Mouse (Mus musculus): ENCODE data around the gene Tnfsf13. TPM values are rescaled to one million over a fixed set of nuclear protein-coding genes. Genes with fewer than 3 reads are reported as not detected.
"Not testable (repeated sequence)": the region's sequence is repeated elsewhere in the genome, so short reads cannot be mapped to it uniquely, and the experiment has no call there.

Tnfsf13 gene
- polyA plus RNA-seq, 1 experiment from 2014 or later, result 0.31 TPM

DNA sequence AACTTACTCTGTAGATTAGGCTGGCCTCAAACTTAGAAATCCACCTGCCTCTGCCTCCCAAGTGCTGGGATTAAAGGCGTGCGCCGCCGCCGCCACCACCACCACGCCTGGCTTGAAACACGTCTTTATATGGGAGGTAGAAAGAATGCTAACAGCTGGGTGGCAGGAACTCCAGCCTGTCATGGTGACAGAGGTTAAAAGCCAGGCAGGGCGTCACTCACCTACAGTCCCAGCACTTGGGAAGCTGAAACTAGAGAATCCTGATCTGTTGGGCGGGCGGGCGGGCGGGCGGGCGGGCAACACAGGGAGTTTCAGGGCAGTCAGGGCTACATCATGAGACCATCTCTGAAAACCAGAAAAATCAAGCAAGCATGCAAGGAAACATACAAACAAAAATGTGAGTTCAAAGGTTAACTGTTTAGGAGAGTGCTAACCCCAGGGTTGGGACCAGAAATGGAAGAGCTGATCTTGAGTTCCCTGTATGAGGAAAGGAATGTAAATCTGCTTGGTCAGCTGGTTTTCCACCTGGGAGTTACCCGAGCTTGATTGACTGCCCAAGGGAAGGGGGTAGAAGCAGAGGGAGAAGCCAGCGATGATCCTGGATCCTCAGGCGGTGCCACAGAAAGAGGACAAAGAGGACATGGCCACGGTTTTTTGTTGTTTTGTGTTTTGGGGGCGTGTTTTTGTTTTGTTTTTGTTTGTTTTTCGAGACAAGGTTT is 27.5 kb upstream of the Tnfsf13 start:
- WGBS, result 81% methylated on average over 20 of the region's 20 CpGs
- Histone ChIP-seq H3K4me3 (replicated peaks) (no peak overlapping the region), H3K36me3 (no peaks in the 10 kb centered on the region), H3K27ac (no peak overlapping the region), H3K4me2 (no peak overlapping the region), H3K9ac (no peak overlapping the region), H3K27me3 (replicated peaks) (no peaks in the 10 kb centered on the region), H3K9me3 (no peaks in the 10 kb centered on the region), H3K4me1 (no peaks in the 10 kb centered on the region; the same call in 1 of the 2 replicates)
- no peak for ATAC-seq (ENCODE audit: insufficient read depth, low FRiP score, low read depth)

DNA sequence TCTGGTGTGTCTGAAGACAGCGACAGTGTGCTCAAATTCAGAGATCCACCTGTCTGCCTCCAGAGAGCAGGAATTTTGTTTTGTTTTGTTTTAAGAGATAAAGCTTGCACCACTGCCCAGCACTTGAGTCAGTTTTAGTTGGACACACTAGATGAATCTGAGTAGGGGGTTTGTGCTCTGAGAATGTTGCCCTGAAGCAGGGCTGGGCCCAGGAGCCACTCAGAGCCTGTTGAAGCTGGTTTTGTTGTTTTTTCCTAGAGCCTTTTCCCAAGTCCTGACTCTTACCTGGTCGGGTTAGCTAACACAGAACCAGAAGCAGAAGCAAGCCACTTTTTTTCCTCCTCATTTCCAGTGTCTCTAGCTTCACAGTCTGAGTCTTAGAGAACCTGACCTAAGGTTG is 25.5 kb upstream of the Tnfsf13 start:
- Histone ChIP-seq H3K9me3 (no peaks in the 10 kb centered on the region), H3K4me3 (replicated peaks) (no peak overlapping the region), H3K9ac (no peak overlapping the region), H3K4me2 (no peak overlapping the region), H3K4me1 (no peaks in the 10 kb centered on the region; the same call in 1 of the 2 replicates), H3K27ac (no peak overlapping the region), H3K27me3 (replicated peaks) (no peaks in the 10 kb centered on the region), H3K36me3 (no peaks in the 10 kb centered on the region)
- 77% methylated on average over 2 of the region's 2 CpGs for WGBS
- no peak for ATAC-seq (ENCODE audit: insufficient read depth, low FRiP score, low read depth)

DNA sequence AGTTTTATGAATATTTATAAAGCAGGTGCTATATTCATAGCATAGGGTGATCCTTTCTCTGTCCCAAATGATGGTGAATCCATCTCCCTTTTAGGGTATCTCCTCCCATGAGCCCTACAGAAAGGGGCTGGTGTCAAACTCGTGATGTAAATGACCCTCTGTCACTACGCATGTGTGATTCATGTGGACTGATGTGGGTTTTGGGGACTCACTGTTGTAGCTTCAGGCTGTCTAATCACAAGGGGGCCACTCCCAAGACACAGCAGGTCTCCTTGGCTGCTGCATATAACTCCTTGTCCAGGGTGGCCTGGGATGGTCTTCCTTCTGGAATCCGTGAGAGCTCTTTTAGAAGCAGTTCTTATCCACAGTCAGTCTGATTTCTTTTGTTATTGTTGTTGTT is 24.9 kb upstream of the Tnfsf13 start:
- 68% methylated on average over 3 of the region's 3 CpGs for WGBS
- H3K4me3 ChIP-seq (replicated peaks), result no peak overlapping the region
- H3K9me3 ChIP-seq, result no peaks in the 10 kb centered on the region
- H3K27me3 ChIP-seq (replicated peaks), result no peaks in the 10 kb centered on the region
- H3K36me3 ChIP-seq, result no peaks in the 10 kb centered on the region
- no peak for ATAC-seq (ENCODE audit: insufficient read depth, low FRiP score, low read depth)
- no peak overlapping the region for H3K27ac ChIP-seq
- no peak overlapping the region for H3K4me2 ChIP-seq
- no peaks in the 10 kb centered on the region; the same call in 1 of the 2 replicates for H3K4me1 ChIP-seq
- H3K9ac ChIP-seq, result no peak overlapping the region

DNA sequence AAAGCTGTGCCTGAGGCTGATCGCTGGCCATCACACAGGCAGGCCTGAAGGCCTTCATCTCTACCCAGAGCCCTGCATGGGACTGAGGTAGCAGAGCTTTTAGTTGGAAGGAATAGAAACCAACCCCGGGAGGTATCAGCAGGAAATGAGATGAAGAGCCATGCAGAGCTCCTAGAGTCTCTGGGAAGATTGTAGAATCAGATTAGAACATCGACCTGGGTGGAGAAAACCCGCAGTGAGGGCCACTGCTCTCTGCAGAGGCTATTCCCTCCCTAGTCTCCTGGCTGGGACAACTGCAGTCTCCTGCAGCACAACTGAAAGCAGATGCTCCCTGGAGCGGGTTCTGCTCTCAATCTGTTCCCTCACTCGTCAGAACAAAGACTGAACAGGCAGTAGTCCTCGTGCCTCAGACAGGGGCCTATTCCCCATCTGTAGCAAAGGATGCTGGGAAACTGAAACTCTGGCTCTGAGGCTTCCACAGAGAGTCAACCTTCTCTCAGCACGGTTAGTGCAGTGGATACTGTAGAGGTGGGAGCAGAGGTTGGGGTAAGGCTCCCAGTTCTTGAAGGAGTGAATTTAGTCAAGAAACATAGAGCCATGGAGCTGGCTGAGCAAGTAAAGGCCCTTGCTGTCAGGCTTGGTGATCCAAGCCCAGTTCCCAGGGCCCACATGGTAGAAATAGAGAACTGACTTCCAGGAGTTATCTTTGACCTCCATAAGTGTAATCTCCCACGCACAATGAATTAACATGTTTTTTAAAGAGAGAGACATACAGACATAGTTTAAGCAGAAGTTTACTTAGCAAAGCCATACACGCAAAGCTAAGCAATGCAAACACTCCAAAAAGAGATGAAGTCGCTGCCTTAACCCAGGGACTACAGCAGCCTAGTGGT is 24.2 kb upstream of the Tnfsf13 start:
- H3K4me1 ChIP-seq, result no peaks in the 10 kb centered on the region
- no peak overlapping the region for H3K4me3 ChIP-seq (replicated peaks)
- no peak overlapping the region for H3K27ac ChIP-seq
- no peak for ATAC-seq (ENCODE audit: insufficient read depth, low FRiP score, low read depth)
- no peaks in the 10 kb centered on the region for H3K36me3 ChIP-seq
- 51% methylated on average over 11 of the region's 11 CpGs for WGBS
- no peak overlapping the region for H3K4me2 ChIP-seq
- H3K9me3 ChIP-seq, result no peaks in the 10 kb centered on the region
- H3K9ac ChIP-seq, result no peak overlapping the region; the same call in 1 of the 2 replicates
- H3K27me3 ChIP-seq (replicated peaks), result no peaks in the 10 kb centered on the region

DNA sequence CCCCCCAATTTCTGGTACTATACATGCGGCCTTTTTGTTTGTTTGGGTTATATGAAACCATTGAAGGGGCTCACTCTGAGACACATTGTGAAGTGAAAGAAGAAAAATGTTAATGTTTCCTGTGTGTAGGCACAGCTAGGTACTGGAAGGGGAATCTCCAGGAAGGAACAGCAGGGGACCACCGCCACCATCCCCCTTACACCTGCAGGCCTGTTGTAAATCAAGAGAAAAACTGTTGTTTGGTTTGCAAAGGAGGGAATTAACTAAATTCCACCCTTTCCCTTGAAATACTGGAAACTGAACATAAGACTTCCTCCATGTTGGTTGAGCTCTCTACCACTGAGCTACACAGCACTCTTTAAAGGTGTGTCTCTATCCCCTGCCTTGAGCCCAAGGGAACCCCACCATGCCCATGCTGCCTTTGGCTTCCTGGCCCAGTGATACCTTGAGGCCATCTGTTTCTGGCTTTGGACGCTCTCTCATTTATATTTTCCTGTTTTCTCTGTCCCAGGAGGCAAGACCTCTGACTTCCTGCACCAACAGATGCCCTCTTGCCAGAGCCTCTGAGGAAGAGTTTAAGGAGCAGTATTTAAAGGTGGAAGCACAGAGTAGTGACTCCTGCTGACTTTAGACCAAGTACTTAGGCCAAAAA is 23.2 kb upstream of the Tnfsf13 start:
- WGBS, result 76% methylated on average over 3 of the region's 3 CpGs
- no peak overlapping the region for H3K4me2 ChIP-seq
- no peak for ATAC-seq (ENCODE audit: insufficient read depth, low FRiP score, low read depth)
- H3K4me3 ChIP-seq (replicated peaks), result no peak overlapping the region
- no peaks in the 10 kb centered on the region for H3K27me3 ChIP-seq (replicated peaks)
- H3K27ac ChIP-seq, result no peak overlapping the region
- H3K36me3 ChIP-seq, result no peaks in the 10 kb centered on the region
- H3K9me3 ChIP-seq, result no peaks in the 10 kb centered on the region
- H3K4me1 ChIP-seq, result no peaks in the 10 kb centered on the region
- no peak overlapping the region for H3K9ac ChIP-seq

DNA sequence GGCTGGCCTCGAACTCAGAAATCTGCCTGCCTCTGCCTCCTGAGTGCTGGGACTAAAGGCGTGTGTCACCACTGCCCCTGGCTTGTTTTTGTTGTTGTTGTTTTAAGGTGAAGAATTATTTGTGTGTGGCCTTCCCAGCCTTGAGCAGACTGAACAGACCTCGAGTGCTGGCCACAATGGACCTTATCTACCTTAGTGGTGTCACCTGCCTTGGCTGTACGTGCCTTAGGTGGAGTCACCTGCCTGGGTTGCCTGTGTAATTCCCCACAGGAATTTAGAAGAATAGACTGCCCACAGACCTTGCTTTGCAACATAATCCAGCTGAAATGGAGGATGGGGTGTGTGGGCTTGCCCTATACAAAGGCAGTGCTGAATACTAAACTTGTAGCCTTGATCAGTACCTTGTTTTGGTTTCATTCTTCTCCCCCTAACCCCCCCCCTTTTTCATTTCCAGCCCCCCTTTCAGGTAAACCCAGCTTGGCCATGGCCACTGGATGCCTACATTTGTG is 22.3 kb upstream of the Tnfsf13 start:
- ATAC-seq (ENCODE audit: insufficient read depth, low FRiP score, low read depth), result no peak
- 74% methylated on average over 4 of the region's 4 CpGs for WGBS

DNA sequence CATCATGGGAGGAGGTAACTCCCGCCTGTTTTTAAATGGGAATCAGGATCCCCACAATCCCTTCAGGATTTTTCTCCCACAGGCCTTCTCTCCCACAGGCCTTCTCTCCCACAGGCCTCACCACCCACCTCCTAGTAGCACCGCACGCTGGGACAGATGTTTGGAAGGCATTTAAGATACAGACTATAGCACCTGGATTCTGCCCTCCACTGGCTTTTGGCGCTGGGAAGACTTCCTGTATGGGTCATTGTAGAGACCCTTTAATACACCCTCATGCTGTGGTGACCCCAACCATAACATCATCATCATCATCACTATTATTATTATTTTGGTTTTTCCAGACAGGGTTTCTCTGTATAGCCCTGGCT is 21.9 kb upstream of the Tnfsf13 start:
- no peaks in the 10 kb centered on the region for H3K9me3 ChIP-seq
- H3K9ac ChIP-seq, result no peak overlapping the region
- 86% methylated on average over 4 of the region's 4 CpGs for WGBS
- no peak for ATAC-seq (ENCODE audit: insufficient read depth, low FRiP score, low read depth)
- H3K4me3 ChIP-seq (replicated peaks), result no peak overlapping the region
- no peak overlapping the region for H3K27ac ChIP-seq
- no peaks in the 10 kb centered on the region for H3K4me1 ChIP-seq
- H3K4me2 ChIP-seq, result no peak overlapping the region
- no peaks in the 10 kb centered on the region for H3K27me3 ChIP-seq (replicated peaks)
- H3K36me3 ChIP-seq, result no peaks in the 10 kb centered on the region

More for the DNA sequence above, 22.3 kb upstream of the Tnfsf13 start:
- Histone ChIP-seq H3K36me3 (no peaks in the 10 kb centered on the region), H3K4me2 (no peak overlapping the region), H3K4me3 (replicated peaks) (no peak overlapping the region), H3K9me3 (no peaks in the 10 kb centered on the region), H3K27me3 (replicated peaks) (no peaks in the 10 kb centered on the region), H3K4me1 (no peaks in the 10 kb centered on the region), H3K27ac (no peak overlapping the region), H3K9ac (no peak overlapping the region)

DNA sequence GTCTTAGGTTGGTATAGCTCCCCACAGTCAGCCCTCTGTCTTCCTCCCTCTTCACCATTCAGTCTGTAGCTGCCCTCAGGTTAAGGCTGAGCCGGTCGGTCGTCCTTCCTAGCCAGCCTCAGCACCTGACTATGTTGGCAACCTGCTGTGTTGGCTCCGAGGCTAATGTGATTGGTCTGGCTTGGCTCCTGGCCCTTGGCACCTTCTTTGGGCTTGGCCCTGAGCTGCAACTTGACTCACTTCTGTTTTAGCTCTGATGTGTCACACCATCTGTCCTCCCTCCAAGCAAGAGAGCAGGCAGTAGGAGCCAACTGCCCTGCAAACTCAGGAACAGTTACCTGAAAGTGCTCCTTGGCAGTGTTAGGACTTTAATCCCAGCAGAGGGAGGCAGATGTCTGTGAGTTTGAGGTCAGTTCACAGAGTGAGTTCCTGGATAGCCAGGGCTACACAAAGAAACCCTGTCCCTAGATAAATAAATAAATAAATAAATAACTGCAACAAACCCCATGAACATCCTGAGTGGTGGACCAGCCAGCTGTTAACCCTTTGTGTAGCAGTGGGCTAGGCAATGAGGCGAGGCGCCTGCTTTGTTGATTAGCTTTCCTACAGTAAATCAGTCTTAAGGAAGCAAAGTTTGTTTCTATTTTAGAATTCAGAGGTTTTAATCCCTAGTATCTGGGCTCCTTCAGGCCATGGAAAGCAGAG is 21.3 kb upstream of the Tnfsf13 start:
- no peak overlapping the region for H3K9ac ChIP-seq
- H3K9me3 ChIP-seq, result no peaks in the 10 kb centered on the region
- no peaks in the 10 kb centered on the region for H3K27me3 ChIP-seq (replicated peaks)
- WGBS, result 50% methylated on average over 6 of the region's 6 CpGs
- no peak overlapping the region for H3K4me3 ChIP-seq (replicated peaks)
- ATAC-seq (ENCODE audit: insufficient read depth, low FRiP score, low read depth), result no peak
- no peak overlapping the region for H3K27ac ChIP-seq
- no peak overlapping the region for H3K4me2 ChIP-seq
- no peaks in the 10 kb centered on the region for H3K36me3 ChIP-seq
- H3K4me1 ChIP-seq, result no peaks in the 10 kb centered on the region

DNA sequence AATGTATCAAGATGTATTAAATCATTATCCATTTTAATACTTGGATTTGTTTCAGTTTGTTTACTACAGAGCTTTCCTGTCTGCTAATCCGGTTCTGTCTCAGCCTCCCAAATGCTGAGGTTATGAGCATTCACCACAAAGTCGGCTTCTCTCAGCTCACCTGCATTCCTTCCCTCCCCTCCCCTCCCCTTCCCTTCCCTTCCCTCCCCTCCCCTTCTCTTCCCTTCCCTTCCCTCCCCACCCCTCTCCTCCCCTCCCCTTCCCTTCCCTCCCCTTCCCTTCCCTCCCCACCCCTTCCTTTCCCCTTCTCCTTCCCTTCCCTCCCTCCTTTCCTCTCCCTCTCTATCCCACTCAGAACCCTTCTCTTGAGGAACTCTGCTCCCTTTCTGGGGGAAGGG is 19.0 kb upstream of the Tnfsf13 start:
- Histone ChIP-seq H3K9me3 (no peaks in the 10 kb centered on the region), H3K4me1 (no peaks in the 10 kb centered on the region), H3K4me2 (no peak overlapping the region), H3K27me3 (replicated peaks) (no peaks in the 10 kb centered on the region), H3K27ac (no peak overlapping the region), H3K4me3 (replicated peaks) (no peak overlapping the region), H3K9ac (no peak overlapping the region), H3K36me3 (no peaks in the 10 kb centered on the region)
- whole genome bisulfite sequencing, result 21% methylated on average over 2 of the region's 2 CpGs
- ATAC-seq (ENCODE audit: insufficient read depth, low FRiP score, low read depth), result no peak

DNA sequence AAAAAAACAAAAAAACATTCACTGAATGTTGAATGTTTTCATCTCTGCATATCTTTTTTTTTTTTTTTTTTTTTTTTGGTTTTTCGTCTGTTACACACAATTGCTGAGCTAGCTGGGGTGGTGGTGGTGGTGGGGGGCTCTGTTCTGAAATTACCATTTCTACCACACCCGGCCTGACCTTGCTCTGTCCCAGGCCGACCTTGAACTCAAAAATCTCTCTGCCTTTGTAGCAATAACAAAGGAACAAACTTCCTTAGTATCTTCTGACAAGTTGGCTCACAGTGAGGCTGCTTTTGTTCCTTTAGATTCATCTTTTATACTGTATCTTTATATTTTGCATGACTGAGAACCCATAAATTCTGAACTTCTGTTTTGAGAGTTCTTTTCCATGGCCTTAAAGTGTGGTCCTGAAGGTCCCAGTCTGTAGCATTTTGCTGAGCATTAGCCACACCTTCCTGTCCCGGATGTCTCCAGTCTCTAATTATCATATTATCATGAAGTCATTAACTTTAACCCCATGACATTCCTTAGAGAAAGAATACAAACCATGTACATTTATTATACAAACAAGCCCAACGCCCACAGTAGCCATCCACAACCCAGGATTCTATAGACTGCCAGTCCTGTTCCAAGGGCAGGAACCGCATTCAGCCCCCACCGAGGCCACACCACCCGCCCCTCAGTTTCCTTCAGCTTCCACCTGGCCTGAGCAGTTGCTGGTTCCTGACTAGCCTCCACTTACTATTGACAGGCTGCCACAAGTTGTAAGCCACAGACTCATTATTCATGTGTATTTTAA is 18.4 kb upstream of the Tnfsf13 start:
- Histone ChIP-seq H3K27me3 (replicated peaks) (no peaks in the 10 kb centered on the region), H3K4me3 (replicated peaks) (no peak overlapping the region), H3K4me2 (no peak overlapping the region), H3K9me3 (no peaks in the 10 kb centered on the region), H3K27ac (no peak overlapping the region), H3K4me1 (no peaks in the 10 kb centered on the region), H3K9ac (no peak overlapping the region), H3K36me3 (no peaks in the 10 kb centered on the region)
- 60% methylated on average over 8 of the region's 8 CpGs for WGBS
- no peak for ATAC-seq (ENCODE audit: insufficient read depth, low FRiP score, low read depth)

DNA sequence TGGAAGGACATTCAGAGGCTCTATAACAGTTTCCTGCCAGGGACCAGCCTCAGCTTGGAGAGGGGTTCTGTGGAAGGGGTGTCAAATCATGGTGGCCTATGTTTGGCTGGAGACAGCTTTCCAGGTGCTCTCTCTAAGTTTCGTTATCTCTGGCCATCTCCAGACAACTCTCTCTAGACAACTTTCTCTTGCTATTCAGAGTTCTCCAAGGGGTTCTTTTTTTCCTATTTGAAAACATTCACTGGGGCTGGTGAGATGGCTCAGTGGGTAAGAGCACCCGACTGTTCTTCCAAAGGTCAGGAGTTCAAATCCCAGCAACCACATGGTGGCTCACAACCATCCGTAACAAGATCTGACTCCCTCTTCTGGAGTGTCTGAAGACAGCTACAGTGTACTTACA is 17.8 kb upstream of the Tnfsf13 start:
- H3K27ac ChIP-seq; H3K27me3 ChIP-seq (replicated peaks); H3K9ac ChIP-seq; H3K4me3 ChIP-seq (replicated peaks); H3K4me2 ChIP-seq; H3K9me3 ChIP-seq; H3K36me3 ChIP-seq; H3K4me1 ChIP-seq; ATAC-seq (ENCODE audit: insufficient read depth, low FRiP score, low read depth): not testable (repeated sequence)
- 66% methylated on average over 3 of the region's 3 CpGs for WGBS
